Mouse (Mus musculus) left cerebral cortex, adult 11 months (tissue): Measurements from ENCODE around the gene 4933415A04Rik.

Experiments
- DNase-seq: peaks from one replicate; pipeline ENCODE4 v3.0.0; 2022; ENCODE audit warnings: low spot score

The 4933415A04Rik gene

DNA sequence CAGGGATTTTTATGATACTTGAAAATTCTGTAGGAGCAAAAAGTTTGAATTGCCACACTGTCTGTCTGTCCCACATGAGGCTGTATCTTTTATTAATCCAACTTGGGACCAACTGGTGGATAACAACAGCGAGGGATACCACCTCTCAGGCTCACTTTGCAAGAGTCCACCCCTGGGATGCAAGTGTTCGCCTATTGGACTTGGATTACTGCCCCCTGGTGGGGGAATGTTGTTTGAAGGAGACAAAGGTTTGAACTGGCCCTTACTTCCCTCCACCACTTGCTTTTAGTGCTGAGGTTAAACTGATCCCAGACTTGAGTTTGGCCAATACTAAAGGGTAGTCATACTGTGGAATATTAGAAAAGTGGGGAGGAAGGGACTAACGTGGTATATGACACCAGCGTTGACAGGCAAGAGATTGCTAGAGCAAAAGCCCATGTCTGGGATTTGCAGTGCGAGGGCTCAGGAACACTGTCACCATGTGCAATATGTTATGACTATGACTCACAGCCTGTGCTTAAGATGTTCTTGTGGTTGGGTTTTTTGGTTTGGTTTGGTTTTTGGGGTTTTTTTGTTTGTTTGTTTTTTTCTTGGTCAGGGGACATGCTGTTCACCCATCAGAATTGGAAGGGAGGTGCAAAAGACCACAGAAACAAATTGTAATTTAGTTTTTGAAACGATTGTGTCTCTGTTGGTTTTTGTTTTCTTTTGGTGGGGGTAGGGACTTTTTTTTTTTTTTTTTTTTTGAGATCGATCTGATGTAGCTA is at the start of gene 4933415A04Rik:
4933415A04Rik (plus strand) TSS at position 717 of the 767 bp plus-strand sequence.
- DNase-seq, result peak; percentile 40

- DNase-seq, result no peak
Measured at GRCm38 (mm10) chr11:43537074-43537473, 49.8 kb upstream of the 4933415A04Rik start.

DNA sequence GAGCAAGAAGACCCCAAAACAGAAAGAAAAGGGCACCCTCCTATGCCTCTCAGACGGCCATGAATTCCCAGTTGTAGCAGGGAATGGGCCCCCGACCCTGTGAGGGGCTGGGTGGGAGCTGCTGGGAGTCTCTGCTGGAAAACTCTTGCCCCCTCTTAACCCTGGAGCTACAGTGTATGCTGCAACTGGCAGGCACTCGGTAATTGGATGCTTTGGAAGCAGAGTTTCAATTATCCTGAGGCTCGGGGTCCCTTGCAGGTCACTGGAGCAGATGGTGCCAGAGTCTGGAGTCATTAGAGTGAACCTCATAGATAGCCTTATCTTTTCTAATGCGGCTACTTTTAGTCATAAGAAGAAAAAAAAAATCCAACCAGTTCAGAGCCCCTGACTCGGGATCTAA is 47.0 kb upstream of the 4933415A04Rik start:
- DNase-seq, result no peak

GRCm38 (mm10) chr11:43543711-43544466 is 43.0 kb upstream of the 4933415A04Rik start:
- DNase-seq, result no peak

- no peak for DNase-seq
Measured at GRCm38 (mm10) chr11:43544819-43545218, 42.0 kb upstream of the 4933415A04Rik start.

- no peak for DNase-seq
Measured at GRCm38 (mm10) chr11:43545873-43546475, 40.9 kb upstream of the 4933415A04Rik start.

GRCm38 (mm10) chr11:43546678-43547077 is 40.2 kb upstream of the 4933415A04Rik start:
- no peak for DNase-seq

DNA sequence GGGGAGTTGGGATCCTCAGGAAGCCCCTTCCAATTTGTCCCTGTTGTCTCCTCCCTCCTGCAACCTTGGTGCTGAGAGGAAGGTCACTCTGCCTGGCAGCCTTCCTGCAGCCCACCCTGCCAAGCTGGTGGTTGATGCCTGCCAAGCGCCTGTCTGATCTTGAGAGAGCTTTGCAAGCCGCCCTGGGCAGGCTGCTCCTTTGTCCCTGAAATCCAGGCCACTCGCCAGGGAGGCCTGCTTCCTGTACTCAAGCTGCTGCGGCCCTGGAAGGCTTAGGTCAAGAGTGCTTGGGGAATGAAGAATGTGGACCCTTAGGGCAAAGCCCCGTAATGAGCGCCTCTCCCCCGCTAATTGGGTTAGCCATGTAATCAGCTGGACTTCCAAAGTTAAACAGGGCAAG is 38.7 kb upstream of the 4933415A04Rik start:
- DNase-seq, result no peak

- DNase-seq, result no peak
Measured at GRCm38 (mm10) chr11:43548657-43549435, 38.0 kb upstream of the 4933415A04Rik start.

- DNase-seq, result no peak
Measured at GRCm38 (mm10) chr11:43549701-43550100, 37.1 kb upstream of the 4933415A04Rik start.

DNA sequence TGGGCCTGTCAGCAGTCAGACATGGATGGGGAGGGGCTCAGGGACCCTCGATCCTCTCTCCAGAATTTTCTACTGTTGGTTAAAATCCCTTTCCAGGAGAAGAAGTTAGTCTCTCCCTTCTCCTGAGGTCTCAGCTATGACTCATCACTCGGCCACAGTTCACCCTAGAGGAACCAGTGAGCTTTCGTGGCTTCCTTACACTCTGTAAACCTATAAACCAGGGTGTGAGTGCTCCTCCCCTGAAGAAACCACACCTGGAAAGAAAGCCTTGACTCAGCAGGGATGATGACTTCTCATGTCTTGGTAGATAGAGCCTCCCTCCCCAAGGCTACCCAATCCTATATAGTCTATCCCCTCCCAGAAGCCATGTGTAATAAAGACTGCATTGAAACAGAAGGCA is 35.1 kb upstream of the 4933415A04Rik start:
- no peak for DNase-seq

DNA sequence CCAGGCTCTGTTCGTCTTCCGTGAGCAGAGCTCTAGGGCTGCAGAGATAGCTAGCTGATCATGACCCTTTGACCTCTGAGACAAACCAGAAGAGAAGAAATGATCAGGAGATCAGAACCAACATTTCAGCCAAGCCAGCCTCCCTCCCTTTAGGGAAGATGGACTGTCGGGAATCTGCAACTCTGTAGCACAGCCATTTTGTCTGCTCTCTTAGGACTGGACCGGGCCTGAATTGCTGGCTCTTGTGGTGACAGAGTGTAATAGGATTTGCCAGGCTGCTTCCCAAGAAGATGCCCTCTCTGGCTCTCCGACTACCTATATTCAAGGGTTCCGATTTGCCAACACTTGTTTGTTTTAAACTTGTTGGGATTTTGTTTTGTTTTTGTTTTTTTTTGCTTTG is 34.2 kb upstream of the 4933415A04Rik start:
- DNase-seq, result no peak

DNA sequence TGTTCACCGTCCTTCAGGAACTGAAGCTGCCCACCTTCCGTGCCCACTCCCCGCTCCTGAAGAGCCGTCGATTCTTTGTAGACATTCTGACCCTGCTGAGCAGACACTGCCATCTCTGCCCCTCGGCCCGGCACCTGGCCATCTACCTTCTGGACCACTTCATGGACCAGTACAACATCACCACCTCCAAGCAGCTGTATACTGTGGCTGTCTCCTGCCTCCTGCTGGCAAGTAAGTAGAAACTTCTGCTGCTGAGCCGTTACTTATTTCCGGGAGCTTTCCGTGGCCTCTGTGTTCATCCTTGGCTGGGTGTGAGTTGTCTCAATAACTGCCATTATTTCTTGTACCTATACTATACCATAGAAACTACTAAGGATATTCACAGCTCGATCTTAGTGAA is 30.3 kb upstream of the 4933415A04Rik start:
- DNase-seq, result no peak

- peak; percentile 29 for DNase-seq
Measured at GRCm38 (mm10) chr11:43559515-43560292, 27.1 kb upstream of the 4933415A04Rik start.

- DNase-seq, result no peak
Measured at GRCm38 (mm10) chr11:43563654-43564244, 23.1 kb upstream of the 4933415A04Rik start.

GRCm38 (mm10) chr11:43565414-43565813 is 21.4 kb upstream of the 4933415A04Rik start:
- DNase-seq, result no peak

DNA sequence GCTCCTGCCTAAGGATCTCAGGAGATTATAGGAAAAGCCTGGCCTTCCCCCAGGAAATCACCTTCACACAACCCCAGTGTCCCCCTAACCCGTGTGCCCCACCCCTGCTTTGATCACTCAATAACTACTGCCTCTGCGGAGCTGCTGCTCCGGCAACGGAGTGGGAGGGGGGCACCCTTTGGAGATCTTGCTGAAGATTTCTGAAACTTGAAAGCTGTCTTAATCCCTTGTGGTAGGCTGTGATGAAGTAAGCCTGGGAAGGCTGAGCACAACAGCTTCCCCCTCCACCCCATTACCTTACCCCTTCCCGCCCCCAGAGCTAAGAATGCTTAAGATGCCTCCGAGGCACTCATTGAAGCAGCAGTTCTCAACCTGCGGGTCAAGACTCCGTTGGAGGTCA is 21.0 kb upstream of the 4933415A04Rik start:
- no peak for DNase-seq

DNA sequence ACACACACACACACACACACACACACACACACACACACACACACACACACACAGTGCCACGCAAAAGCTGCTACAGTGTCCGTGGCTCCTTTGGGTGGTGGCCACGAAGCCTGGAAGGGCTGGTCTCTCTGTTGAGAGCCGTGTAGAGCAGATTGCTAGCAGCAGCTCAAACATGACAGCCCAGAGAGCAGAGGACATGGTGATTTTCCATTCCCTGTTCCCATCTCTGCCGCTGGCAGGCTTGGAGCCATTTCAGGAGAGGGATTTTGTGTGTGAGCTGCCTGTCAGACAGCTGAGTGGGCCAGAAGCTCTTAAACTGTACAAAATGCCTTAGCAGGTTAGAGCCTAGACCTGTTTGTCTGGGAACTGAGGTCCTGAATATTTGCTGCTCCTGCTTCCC is 20.1 kb upstream of the 4933415A04Rik start:
- DNase-seq, result no peak

DNA sequence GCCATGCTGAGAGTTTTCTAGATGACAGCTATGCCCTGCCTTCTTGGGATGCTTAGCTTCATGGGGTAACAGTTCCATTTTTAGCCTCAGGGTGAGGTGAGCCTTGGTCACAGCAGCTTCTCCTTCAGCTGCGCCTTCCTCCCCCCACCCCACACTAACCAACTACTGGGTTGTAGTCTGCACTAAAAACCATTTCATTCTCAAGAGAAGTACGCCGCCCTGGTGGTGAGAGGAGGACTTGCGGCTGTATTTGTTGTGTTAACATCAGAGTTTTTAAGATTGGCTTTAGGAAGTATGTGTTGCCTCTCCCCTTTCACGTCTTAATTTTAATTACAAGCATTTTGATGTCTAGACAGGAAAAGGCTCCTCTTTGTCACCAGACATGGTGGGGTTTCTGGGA is 18.6 kb upstream of the 4933415A04Rik start:
- no peak for DNase-seq

- DNase-seq, result no peak
Measured at GRCm38 (mm10) chr11:43569188-43569587, 17.7 kb upstream of the 4933415A04Rik start.

DNA sequence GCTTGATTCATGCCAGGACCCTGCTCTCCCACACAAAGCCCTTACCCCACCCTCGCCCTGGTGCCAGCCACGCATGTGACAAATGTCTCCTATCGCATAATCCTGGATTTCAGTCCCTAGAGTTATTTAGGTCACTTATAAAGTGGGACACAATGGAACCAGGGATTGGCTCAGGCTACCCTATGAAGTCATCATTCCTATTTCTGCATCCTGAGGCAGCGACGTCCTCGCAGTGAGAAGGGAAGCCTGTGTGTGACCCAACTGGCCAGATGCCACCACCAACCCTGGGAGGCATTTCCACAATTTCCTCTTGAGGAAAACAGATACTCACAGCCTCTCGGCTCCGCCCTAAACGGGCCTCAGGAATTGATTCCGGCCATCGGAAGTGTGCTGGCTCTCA is 17.2 kb upstream of the 4933415A04Rik start:
- DNase-seq, result no peak
